Mouse (Mus musculus) limb, embryonic 10.5 days (tissue): ENCODE results near the gene Bckdha. TPM values are rescaled to one million over a fixed set of nuclear protein-coding genes. Genes with fewer than 3 reads are reported as not detected.

Experiments used
- polyA plus RNA-seq: library from polyadenylated mRNA; unstranded; fragments of >200 nt; fragmentation: Nextera tagmentation; extraction: Ambion mirVana; gene quantifications from 2 replicates; pipeline ENCODE4 v1.2.1, GENCODE M21; 2016

The Bckdha gene
- polyA plus RNA-seq, 1 experiment from 2014 or later, result 66.4 TPM

Other genes with a start within 250 kb of the Bckdha start
- 0.54 and 0.91 TPM in 2 replicates for gene Cxcl17, start 246.1 kb downstream of the Bckdha start, polyA plus RNA-seq
- gene Ceacam1, start 181.4 kb downstream of the Bckdha start, polyA plus RNA-seq, result 1.5 and 1.7 TPM in 2 replicates
- gene Ceacam2, start 119.1 kb downstream of the Bckdha start, polyA plus RNA-seq, result 0.08 TPM in 1 of 2 replicates, not detected in the other
- gene Erich4, start 43.1 kb downstream of the Bckdha start, polyA plus RNA-seq, result not detected in 2 replicates
- 34.1 and 35.2 TPM in 2 replicates for gene Dmac2, start 39.6 kb downstream of the Bckdha start, polyA plus RNA-seq
- 1.4 and 1.9 TPM in 2 replicates for gene B3gnt8, start 32.3 kb downstream of the Bckdha start, polyA plus RNA-seq
- gene Exosc5, start 183 bp upstream of the Bckdha start, polyA plus RNA-seq, result 88.3 and 109 TPM in 2 replicates
- gene Tmem91, start 16.2 kb upstream of the Bckdha start, polyA plus RNA-seq, result 2.9 and 3.4 TPM in 2 replicates
- 33.0 and 37.7 TPM in 2 replicates for gene B9d2, start 21.8 kb upstream of the Bckdha start, polyA plus RNA-seq
- 1.4 and 1.6 TPM in 2 replicates for gene Tgfb1, start 28.0 kb upstream of the Bckdha start, polyA plus RNA-seq
- gene Ccdc97, start 60.1 kb upstream of the Bckdha start, polyA plus RNA-seq, result 31.5 and 32.3 TPM in 2 replicates
- gene Hnrnpul1, start 95.8 kb upstream of the Bckdha start, polyA plus RNA-seq, result 61.7 and 67.7 TPM in 2 replicates
- gene Axl, start 129.7 kb upstream of the Bckdha start, polyA plus RNA-seq, result 19.4 and 28.1 TPM in 2 replicates
- gene Cyp2s1, start 157.9 kb upstream of the Bckdha start, polyA plus RNA-seq, result 1.0 and 1.1 TPM in 2 replicates
- not detected in 2 replicates for gene Cyp2b10, start 238.6 kb upstream of the Bckdha start, polyA plus RNA-seq